Mouse (Mus musculus) fibroblast of lung, adult 2 months (primary cell): ENCODE data around the gene Itga7.
"Not testable (repeated sequence)": the region's sequence is repeated elsewhere in the genome, so short reads cannot be mapped to it uniquely, and the experiment has no call there.

Source experiments
- DNase-seq: peaks from one replicate; pipeline ENCODE4 v3.0.0-alpha.2; 2011; ENCODE audit warnings: low read depth

The Itga7 gene

DNA sequence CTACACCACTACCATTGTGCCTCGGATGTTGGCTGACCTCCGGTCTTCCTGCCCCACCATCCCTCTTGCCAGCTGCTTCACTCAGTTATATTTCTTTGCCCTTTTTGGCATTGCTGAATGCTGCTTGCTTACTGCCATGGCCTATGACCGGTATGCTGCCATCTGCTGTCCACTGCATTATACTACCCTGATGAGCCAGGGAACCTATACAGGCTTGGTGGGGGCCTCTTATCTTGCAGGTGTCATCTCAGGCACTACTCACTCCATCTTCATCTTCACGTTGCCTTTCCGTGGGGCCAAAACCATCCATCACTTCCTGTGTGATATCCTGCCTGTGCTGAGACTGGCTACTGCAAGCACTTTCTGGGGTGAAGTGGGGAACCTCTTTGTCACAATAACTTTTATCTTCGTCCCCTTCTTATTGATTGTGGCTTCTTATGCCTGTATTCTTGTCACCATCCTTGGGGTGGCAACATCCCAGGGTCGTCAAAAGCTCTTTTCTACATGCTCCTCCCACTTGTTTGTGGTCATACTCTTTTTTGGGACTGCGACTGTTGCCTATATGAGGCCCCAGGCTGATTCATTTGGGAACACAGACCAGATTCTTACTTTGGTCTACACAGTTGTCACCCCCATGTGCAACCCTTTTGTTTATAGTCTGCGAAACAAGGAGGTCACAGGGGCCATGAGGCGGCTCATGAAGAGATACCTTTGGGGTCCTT is 56.7 kb downstream of the Itga7 start:
- DNase-seq: not testable (repeated sequence)

DNA sequence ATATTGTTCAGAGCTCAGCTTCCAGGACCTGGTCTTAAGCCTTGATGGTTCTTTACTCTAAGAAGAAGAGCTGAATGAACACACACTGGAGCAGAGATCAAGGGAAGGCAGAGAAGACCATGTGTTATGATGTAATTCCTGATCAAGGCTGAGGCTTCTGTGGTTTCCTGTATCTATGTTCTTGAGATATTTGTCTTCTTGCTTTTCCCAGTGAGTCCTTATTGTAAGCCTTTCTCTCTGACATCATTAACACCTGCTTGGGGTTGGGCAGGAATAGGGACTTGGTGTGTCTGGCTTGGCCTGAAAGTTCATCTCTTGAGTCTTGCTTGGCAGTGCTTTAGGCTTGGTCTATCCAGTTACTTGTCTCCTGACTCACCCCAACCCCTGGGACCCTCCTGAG is 57.4 kb downstream of the Itga7 start:
- DNase-seq: no peak

DNA sequence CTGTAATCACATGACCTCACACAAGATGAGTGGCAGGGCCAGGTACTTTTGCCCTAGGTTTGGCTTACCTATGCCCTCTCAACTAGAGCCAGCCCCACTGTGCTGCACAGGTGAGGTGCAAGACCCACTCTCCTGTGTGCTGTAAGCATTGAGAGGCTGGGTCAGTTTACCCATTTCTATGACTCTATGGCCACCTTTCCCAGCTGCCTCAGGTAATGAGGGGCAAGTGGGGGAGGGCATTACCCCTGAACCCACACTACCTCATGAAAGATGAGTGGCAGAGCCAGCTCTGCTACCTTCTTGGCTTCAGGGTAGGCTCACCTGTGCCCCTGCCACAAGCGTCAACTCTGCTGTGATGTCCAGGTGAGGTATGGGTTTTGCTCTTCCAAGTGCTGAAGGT is 62.2 kb downstream of the Itga7 start:
- DNase-seq: no peak

DNA sequence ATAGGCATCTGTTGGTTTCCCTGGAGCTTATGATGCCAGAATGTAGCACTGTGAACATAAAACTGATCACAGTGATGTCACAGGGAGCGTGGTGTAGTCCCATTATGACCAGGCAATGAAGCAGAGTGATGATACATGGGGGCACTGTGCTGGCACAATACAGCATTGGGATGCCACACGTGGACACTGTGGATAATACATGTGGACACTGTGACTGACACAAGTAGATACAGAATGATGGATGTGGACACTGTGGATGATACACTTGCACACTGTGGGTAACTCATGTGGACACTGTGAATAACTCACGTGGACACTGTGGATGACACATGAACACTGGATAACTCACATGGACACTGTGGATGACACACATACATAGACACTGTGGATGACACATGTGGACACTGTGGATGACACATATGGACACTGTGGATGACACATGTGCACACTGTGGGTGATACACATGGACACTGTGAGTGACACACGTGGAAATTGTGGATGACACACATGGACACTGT is 63.0 kb downstream of the Itga7 start:
- DNase-seq: no peak

DNA sequence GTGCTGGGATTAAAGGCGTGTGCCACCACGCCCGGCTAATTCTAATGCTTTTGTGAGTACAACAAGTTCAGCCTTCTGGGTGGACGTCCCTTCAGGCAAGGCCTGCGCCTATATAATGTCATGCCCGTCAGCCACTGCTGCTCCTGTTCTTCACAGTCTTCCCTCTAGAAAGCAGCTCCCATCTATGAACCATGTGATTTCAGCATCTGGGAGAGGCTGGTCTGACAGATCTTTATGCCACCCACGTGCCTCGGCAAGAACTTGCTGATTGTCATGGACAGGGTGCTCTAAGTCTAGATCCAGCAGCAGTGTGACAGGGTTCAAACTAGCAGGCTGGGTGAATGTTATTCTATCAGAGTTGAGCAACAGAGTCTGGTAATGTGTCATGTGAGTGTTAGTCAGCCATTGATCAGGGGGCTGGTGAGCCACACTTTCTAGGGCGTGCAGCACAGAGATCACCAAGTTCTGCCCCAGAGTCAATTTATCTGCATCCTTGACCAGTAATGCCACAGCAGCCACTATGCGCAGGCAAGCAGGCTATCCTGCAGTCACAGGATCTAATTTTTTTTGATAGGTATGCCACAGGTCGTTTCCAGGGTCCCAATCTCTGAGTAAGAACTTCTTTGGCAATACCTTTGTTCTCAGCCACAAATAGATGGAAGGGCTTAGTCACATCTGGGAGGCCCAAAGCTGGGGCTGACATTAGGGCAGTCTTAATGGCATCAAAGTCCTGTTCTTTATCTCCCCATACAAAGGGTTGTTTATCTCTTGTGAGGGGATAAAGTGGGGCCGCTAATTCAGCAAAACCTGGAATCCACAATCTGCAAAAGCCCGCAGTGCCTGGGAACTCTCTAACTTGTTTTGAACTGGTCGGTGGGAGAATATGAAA is 70.7 kb downstream of the Itga7 start:
- DNase-seq: peak; percentile 44
